Comparison of ENCODE assay signal across 32 mouse cellular contexts in genomic region chr6:112556401-112557165, GRCm38 (mm10).
DNase-seq lines count a peak whose midpoint lies in the region; ATAC-seq lines count a peak whose summit lies in the region.
"Had no signal": no experiment of that assay in that cellular context is flagged by ENCODE, and none has a peak within 500 bp of the region (broad histone marks: within the 10 kb centered on the region; RNA-seq: fewer than 3 reads in every experiment).

No protein-coding gene starts in this region.

- no peaks in the 10 kb centered on the region for H3K36me3 ChIP-seq in embryonic facial prominence, embryonic 10.5 days (replicated peaks)
- H3K36me3 ChIP-seq: embryonic facial prominence, embryonic 13.5 days; heart, embryonic 10.5 days; heart, embryonic 15.5 days; hindbrain, embryonic 12.5 days; limb, embryonic 13.5 days; liver, embryonic 13.5 days; midbrain, embryonic 15.5 days; neural tube, embryonic 12.5 days; stomach, embryonic 15.5 days had no signal

- peaks cover 4% of the 10 kb centered on the region for H3K4me1 ChIP-seq in embryonic facial prominence, embryonic 10.5 days
- H3K4me1 ChIP-seq: heart, embryonic 10.5 days; heart, embryonic 15.5 days; hindbrain, embryonic 12.5 days; liver, embryonic 13.5 days; midbrain, embryonic 15.5 days; neural tube, embryonic 12.5 days; stomach, embryonic 15.5 days had no signal

- no peaks in the 10 kb centered on the region for H3K27me3 ChIP-seq in embryonic facial prominence, embryonic 10.5 days (replicated peaks; ENCODE audit: low read depth, poor library complexity, severe bottlenecking)
- H3K27me3 ChIP-seq: CH12.LX; embryonic facial prominence, embryonic 13.5 days; heart, embryonic 15.5 days; hindbrain, embryonic 12.5 days; liver, embryonic 13.5 days; midbrain, embryonic 15.5 days; neural tube, embryonic 12.5 days; stomach, embryonic 15.5 days had no signal

- no peaks in the 10 kb centered on the region for H3K9me3 ChIP-seq in embryonic facial prominence, embryonic 10.5 days
- H3K9me3 ChIP-seq: embryonic facial prominence, embryonic 13.5 days; heart, embryonic 10.5 days; heart, embryonic 15.5 days; hindbrain, embryonic 12.5 days; liver, embryonic 13.5 days; midbrain, embryonic 15.5 days; neural tube, embryonic 12.5 days; stomach, embryonic 15.5 days had no signal

- WGBS in embryonic facial prominence, embryonic 10.5 days, result 86% methylated on average over 4 of the region's 4 CpGs

- ATAC-seq in monocyte, adult 5-6 weeks (replicated peaks; ENCODE audit: insufficient number of reproducible peaks, low FRiP score, low TSS enrichment, poor library complexity, severe bottlenecking), result no peak
- ATAC-seq: forebrain, embryonic 16.5 days; hindbrain, postnatal 0 days; intestine, embryonic 16.5 days; midbrain, embryonic 15.5 days had no signal

- no peak overlapping the region for H3K27ac ChIP-seq in embryonic facial prominence, embryonic 10.5 days (replicated peaks)
- H3K27ac ChIP-seq: embryonic facial prominence, embryonic 13.5 days; heart, embryonic 10.5 days; heart, embryonic 15.5 days; hindbrain, embryonic 12.5 days; hindbrain, postnatal 0 days; kidney, postnatal 0 days; limb, embryonic 13.5 days; liver, embryonic 13.5 days; midbrain, embryonic 15.5 days; neural tube, embryonic 12.5 days; stomach, embryonic 15.5 days had no signal

- peak; percentile 48 for DNase-seq in heart, adult 11 months
- DNase-seq in heart, postnatal 4 days, result no peak
- peak; percentile 16 for DNase-seq in testis, postnatal 10 days (ENCODE audit: low spot score)
- DNase-seq in testis, postnatal 14 days (ENCODE audit: low spot score), result no peak
- peak; percentile 69 for DNase-seq in brain, adult 2 months (ENCODE audit: low read depth, low spot score)
- DNase-seq in embryonic facial prominence, embryonic 10.5 days (ENCODE audit: low spot score), result no peak
- DNase-seq: cerebellum, adult 8-10 months; cerebellum, postnatal 36 days; gastrocnemius, postnatal 10 days; kidney, adult 8-10 months; kidney, postnatal 4 days; liver, embryonic 13.5 days; lung, adult 18-20 months; lung, postnatal 10 days; right cerebral cortex, postnatal 25 days; thymus, adult 18-20 months; thymus, postnatal 25 days had no signal

- no peak overlapping the region for H3K4me3 ChIP-seq in embryonic facial prominence, embryonic 10.5 days
- H3K4me3 ChIP-seq: embryonic facial prominence, embryonic 13.5 days; heart, embryonic 10.5 days; heart, embryonic 15.5 days; hindbrain, embryonic 12.5 days; limb, embryonic 13.5 days; liver, embryonic 13.5 days; midbrain, embryonic 15.5 days; myocyte; neural tube, embryonic 12.5 days; stomach, embryonic 15.5 days had no signal

Comparison
In these comparisons a context has a peak if more than half of its experiments do, and no peak if none do; other contexts are left out.
1. DNase-seq: peak in heart, adult 11 months (single experiment), testis, postnatal 10 days (single experiment) and brain, adult 2 months (single experiment); none in heart, postnatal 4 days (single experiment), testis, postnatal 14 days (single experiment) and embryonic facial prominence, embryonic 10.5 days (single experiment).